Mouse (Mus musculus): ENCODE data around the gene Gm37419.

Gm37419 gene

GRCm38 (mm10) chr16:23997228-23997627 lies 8.9 kb downstream of the Gm37419 start:
- DNase-seq, result no peak

- DNase-seq, result no peak
Measured at GRCm38 (mm10) chr16:23997912-23998311, 9.6 kb downstream of the Gm37419 start.

DNA sequence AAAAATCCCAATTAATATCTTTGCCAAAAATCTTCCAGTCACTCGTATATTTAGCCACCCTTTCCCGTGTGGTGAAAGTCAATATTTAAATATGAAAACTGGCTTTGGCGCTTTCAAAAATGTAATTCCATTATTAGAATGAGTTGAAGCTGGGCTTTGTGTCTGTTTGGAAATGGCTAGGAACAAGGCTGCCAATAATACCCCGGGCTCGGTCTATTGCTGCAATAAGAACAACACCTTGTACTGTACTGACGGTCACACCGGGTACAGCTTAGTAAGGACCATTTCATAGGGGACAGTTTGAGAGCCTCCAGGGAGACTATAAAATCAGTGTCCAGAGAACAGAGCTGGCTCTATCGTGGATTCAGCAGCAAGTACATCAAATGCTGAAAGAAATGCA lies 17.6 kb downstream of the Gm37419 start:
- no peak for DNase-seq

GRCm38 (mm10) chr16:24009891-24010290 lies 21.6 kb downstream of the Gm37419 start:
- peak; percentile 92 for DNase-seq

DNA sequence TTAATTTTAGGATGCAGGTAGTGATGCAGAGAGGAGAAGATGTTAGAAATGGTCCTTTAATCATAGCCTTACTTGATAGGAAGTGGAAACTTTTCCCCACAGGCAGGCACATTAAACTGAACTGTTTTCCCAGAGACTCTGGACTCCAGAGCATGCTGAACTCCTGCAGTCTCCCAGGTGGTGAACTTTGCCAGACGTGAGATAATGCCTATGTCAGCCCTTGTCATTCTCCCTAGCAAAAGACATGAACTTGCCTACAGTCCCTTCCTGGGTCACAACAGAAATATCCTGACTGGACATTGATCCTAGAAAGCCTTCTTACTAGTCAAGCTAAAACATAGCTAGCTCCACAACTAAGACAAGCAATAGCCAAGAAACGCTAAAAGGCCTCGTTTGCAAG lies 23.0 kb downstream of the Gm37419 start:
- DNase-seq, result peak; percentile 90

GRCm38 (mm10) chr16:24012066-24012465 lies 23.8 kb downstream of the Gm37419 start:
- no peak for DNase-seq

GRCm38 (mm10) chr16:24014378-24014777 lies 26.1 kb downstream of the Gm37419 start:
- no peak for DNase-seq

GRCm38 (mm10) chr16:24016273-24016672 lies 28.0 kb downstream of the Gm37419 start:
- DNase-seq, result no peak

GRCm38 (mm10) chr16:24016742-24017141 lies 28.5 kb downstream of the Gm37419 start:
- no peak for DNase-seq

DNA sequence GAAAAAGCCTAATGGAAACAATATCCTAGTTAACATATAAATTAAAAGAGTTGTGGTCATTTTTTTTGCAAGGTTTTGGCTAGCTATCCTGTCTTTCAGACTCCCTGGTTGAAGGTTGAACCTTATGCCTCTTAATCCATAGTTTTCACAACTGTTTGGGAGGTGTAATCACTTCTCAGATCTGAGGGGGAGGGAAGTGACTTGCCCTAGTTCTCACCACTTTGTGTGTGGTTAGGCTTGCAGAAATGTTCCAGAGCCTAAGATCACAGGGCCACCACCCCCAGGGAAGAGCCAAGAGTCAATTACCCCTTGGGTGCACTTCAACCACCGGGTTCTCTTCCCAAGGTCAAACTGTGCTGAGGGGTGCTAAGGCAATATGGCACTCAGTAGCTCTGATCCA lies 33.4 kb downstream of the Gm37419 start:
- DNase-seq, result no peak

GRCm38 (mm10) chr16:24022605-24023004 lies 34.3 kb downstream of the Gm37419 start:
- no peak for DNase-seq

- DNase-seq, result no peak
Measured at GRCm38 (mm10) chr16:24025442-24025841, 37.2 kb downstream of the Gm37419 start.

- DNase-seq, result no peak
Measured at GRCm38 (mm10) chr16:24029965-24030672, 41.8 kb downstream of the Gm37419 start.

GRCm38 (mm10) chr16:24033259-24033658 lies 45.0 kb downstream of the Gm37419 start:
- no peak for DNase-seq

DNA sequence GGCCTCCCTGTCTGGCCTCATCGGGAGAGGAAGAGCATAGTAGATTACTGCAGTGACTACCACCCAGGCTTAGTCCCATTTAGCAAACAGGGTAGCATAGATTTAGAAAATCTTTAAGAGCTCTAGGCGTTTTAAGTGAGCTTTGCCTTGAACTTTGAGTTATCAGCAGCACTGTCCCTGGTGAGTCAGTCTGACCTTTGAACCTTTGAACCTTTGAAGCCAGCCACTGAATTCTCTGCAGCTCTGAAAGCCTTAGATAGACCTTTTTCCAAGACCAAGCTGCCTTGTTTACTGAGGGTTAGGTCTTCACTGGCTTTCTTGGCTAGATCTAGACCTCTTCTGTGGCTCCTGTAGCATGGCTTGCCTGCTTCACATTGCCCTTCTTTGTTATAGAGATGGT lies 46.2 kb downstream of the Gm37419 start:
- DNase-seq, result peak; percentile 81

DNA sequence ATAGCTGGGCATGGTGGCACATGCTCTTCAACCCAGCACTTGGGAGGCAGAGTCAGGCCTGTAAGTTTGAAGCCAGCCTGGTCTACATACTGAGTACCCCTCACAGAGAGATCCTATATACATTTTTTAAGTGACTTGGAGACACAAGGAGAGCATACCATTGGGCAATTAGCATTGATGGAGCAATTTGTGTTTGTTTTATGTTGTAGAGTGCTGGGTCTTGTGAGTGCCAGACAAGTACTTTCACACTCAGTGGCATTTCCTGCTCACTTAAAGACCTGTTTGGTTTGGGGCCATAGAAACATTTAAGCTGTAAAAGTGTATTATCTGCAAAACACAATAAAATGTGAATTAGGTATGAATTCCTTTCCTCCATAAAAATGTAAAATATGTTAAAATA lies 47.5 kb downstream of the Gm37419 start:
- no peak for DNase-seq

DNA sequence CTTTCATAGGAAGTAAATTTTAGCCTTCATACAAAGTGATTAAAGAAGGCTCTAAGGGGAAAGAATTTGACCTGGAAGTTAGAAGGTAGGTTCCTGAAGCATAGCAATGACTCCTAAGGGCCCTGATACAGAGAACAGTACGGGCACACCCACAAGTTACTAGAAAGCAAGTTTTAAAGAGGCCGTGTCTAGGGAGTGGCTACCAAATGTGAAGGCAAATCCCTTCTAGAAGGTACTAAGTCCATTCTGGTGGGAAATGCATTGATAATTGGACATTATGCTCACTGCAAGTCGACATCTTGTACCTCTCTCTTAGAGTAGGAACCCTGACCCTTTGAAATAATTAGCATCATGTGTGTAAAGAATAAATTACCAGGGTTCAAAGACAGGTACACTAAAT lies 48.1 kb downstream of the Gm37419 start:
- no peak for DNase-seq
